Mouse (Mus musculus) right cerebral cortex, adult 2 months (tissue): ENCODE data around the gene Smagp.

Source experiments
- DNase-seq, 2 experiments: peaks; one replicate each; pipeline ENCODE4 v3.0.0; 2021 to 2022; ENCODE audit warnings: low spot score in 2 of 2

Gene Smagp

GRCm38 (mm10) chr15:100636700-100637501 is at the start of gene Smagp:
Gene Smagp, minus strand, starts transcription at chr15:100636940.
- no peak for DNase-seq

- DNase-seq, result no peak
Measured at GRCm38 (mm10) chr15:100686434-100686833, 49.7 kb upstream of the Smagp start.

GRCm38 (mm10) chr15:100685849-100686248 is 49.1 kb upstream of the Smagp start:
- DNase-seq, result no peak

- no peak for DNase-seq
Measured at GRCm38 (mm10) chr15:100685255-100685654, 48.5 kb upstream of the Smagp start.

GRCm38 (mm10) chr15:100684450-100684849 is 47.7 kb upstream of the Smagp start:
- no peak for DNase-seq

GRCm38 (mm10) chr15:100683041-100683440 is 46.3 kb upstream of the Smagp start:
- DNase-seq, result peak; percentile 86 to 89

- no peak for DNase-seq
Measured at GRCm38 (mm10) chr15:100681770-100682169, 45.0 kb upstream of the Smagp start.

- no peak for DNase-seq
Measured at GRCm38 (mm10) chr15:100680381-100680780, 43.6 kb upstream of the Smagp start.

GRCm38 (mm10) chr15:100679005-100679404 is 42.3 kb upstream of the Smagp start:
- no peak for DNase-seq

- DNase-seq, result no peak
Measured at GRCm38 (mm10) chr15:100678581-100678980, 41.8 kb upstream of the Smagp start.

- no peak for DNase-seq
Measured at GRCm38 (mm10) chr15:100677675-100678074, 40.9 kb upstream of the Smagp start.

- DNase-seq, result no peak
Measured at GRCm38 (mm10) chr15:100676521-100676920, 39.8 kb upstream of the Smagp start.

- DNase-seq, result no peak
Measured at GRCm38 (mm10) chr15:100675486-100675885, 38.7 kb upstream of the Smagp start.

GRCm38 (mm10) chr15:100674566-100674965 is 37.8 kb upstream of the Smagp start:
- no peak for DNase-seq

GRCm38 (mm10) chr15:100673585-100674391 is 37.0 kb upstream of the Smagp start:
- DNase-seq, result no peak

GRCm38 (mm10) chr15:100670833-100671232 is 34.1 kb upstream of the Smagp start:
- DNase-seq, result no peak

- DNase-seq, result no peak
Measured at GRCm38 (mm10) chr15:100670004-100670403, 33.3 kb upstream of the Smagp start.

- DNase-seq, result no peak
Measured at GRCm38 (mm10) chr15:100669337-100669736, 32.6 kb upstream of the Smagp start, which contains the start of gene Bin2. Gene Bin2, minus strand, starts transcription at chr15:100669553.

- no peak for DNase-seq
Measured at GRCm38 (mm10) chr15:100667871-100668545, 31.3 kb upstream of the Smagp start.

GRCm38 (mm10) chr15:100667420-100667819 is 30.7 kb upstream of the Smagp start:
- DNase-seq, result no peak

- DNase-seq, result no peak
Measured at GRCm38 (mm10) chr15:100666851-100667250, 30.1 kb upstream of the Smagp start.

- no peak for DNase-seq
Measured at GRCm38 (mm10) chr15:100666219-100666696, 29.5 kb upstream of the Smagp start.
